Mouse (Mus musculus) cortical plate, adult 2 months (tissue): Measurements from ENCODE around the gene Klhl9.

Experiments used
- CTCF ChIP-seq: fragments of 200-500 bp; IDR thresholded peaks from 2 replicates; pipeline ENCODE4 v1.5.1; 2011; ENCODE audit warnings: mild to moderate bottlenecking, control low read depth, low read length; ENCODE audit not compliant: insufficient read depth; ENCODE audit errors: extremely low read depth
- POLR2A ChIP-seq: fragments of 200-500 bp; IDR thresholded peaks from 2 replicates; pipeline ENCODE4 v1.6.1; 2011; ENCODE audit warnings: mild to moderate bottlenecking, low read length, control low read depth; ENCODE audit not compliant: insufficient read depth; ENCODE audit errors: extremely low read depth

GRCm38 (mm10) chr4:88683812-88684211 lies 38.5 kb downstream of the Klhl9 start, which contains the start of gene Ifna2:
- TF ChIP-seq POLR2A (no peak), CTCF (no peak)
